Mouse (Mus musculus): Measurements from ENCODE around the gene Nipsnap1. TPM values are rescaled to one million over a fixed set of nuclear protein-coding genes. Genes with fewer than 3 reads are reported as not detected.

The Nipsnap1 gene
- polyA plus RNA-seq, 1 experiment from 2014 or later = 35.8 TPM

DNA sequence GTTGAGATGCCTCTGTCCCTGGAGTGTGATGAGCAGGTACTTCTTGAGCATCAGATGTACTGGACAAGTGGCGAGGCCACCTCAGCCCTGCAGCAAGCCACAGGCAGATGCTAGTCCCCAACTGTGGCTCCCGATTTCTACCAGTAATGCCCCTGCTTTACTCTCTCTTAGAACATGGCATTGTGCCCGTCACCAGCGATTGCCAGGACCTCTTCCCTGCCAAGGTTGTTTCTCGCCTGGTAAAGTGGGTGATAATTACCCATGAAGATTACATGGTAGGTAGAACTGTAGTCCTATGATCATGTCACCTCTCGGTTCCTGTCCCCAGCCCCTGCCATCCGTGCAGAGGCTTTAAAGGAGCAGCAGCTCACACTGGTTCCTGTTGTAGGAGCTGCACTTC lies 48.0 kb downstream of the Nipsnap1 start:
- H3K4me2 ChIP-seq = no peak overlapping the region
- H3K27me3 ChIP-seq (replicated peaks) = no peaks in the 10 kb centered on the region
- no peak overlapping the region for H3K4me3 ChIP-seq
- peaks cover 88% of the 10 kb centered on the region for H3K36me3 ChIP-seq
- no peak for ATAC-seq (ENCODE audit: insufficient number of reproducible peaks, low FRiP score)
- 81% methylated on average over 7 of the region's 7 CpGs for WGBS
- H3K27ac ChIP-seq (ENCODE audit: poor library complexity, severe bottlenecking) = no peak overlapping the region
- no peak overlapping the region for H3K9ac ChIP-seq
- peaks cover 3% of the 10 kb centered on the region; the same call in 1 of the 2 replicates for H3K4me1 ChIP-seq (replicated peaks)
- H3K9me3 ChIP-seq (replicated peaks) = no peaks in the 10 kb centered on the region

DNA sequence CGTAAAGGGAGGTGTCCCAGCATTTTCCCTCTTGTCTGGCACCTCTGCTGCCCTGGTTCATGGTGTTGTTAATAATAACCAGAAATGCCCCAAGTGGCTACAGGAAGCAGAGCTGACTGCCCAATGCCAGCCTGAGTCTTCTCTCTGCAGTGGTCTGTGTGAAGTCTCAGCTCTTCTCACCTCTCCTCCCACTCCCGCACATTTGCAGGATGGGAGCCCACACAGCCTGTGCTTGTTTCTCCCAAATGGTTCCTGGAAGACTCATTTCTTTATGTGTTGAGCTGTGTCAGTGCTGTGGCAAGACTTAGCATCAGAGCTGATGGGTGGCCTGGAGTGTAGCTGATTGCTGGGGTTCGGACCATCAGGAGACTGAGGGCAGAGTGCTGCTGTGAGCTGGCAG lies 53.5 kb downstream of the Nipsnap1 start:
- ATAC-seq (ENCODE audit: insufficient number of reproducible peaks, low FRiP score) = no peak
- Histone ChIP-seq H3K9me3 (replicated peaks) (no peaks in the 10 kb centered on the region), H3K27me3 (replicated peaks) (no peaks in the 10 kb centered on the region), H3K9ac (no peak overlapping the region), H3K4me2 (no peak overlapping the region), H3K27ac (ENCODE audit: poor library complexity, severe bottlenecking) (no peak overlapping the region), H3K36me3 (peaks cover 67% of the 10 kb centered on the region), H3K4me3 (no peak overlapping the region), H3K4me1 (replicated peaks) (peaks cover 44% of the 10 kb centered on the region)
- WGBS = 80% methylated on average over 3 of the region's 3 CpGs

- ATAC-seq (ENCODE audit: insufficient number of reproducible peaks, low FRiP score) = peak; percentile 67
- Histone ChIP-seq H3K4me2 (peak overlapping the region; percentile 8), H3K36me3 (peaks cover 30% of the 10 kb centered on the region), H3K4me1 (replicated peaks) (peaks cover 51% of the 10 kb centered on the region), H3K27ac (ENCODE audit: poor library complexity, severe bottlenecking) (peak overlapping the region; percentile 88), H3K4me3 (no peak overlapping the region), H3K27me3 (replicated peaks) (no peaks in the 10 kb centered on the region), H3K9ac (0 out of 2 replicates have a peak overlapping the region, but pooled peaks have one; percentile 26), H3K9me3 (replicated peaks) (no peaks in the 10 kb centered on the region)
- WGBS = 13% methylated on average over 1 of the region's 1 CpGs
These were observed 57.4 kb downstream of the Nipsnap1 start for GRCm38 (mm10) chr11:4931009-4931601.

GRCm38 (mm10) chr11:4936243-4936642 lies 62.5 kb downstream of the Nipsnap1 start:
- Histone ChIP-seq H3K9ac (no peak overlapping the region), H3K27ac (ENCODE audit: poor library complexity, severe bottlenecking) (no peak overlapping the region), H3K4me3 (no peak overlapping the region), H3K27me3 (replicated peaks) (no peaks in the 10 kb centered on the region), H3K9me3 (replicated peaks) (no peaks in the 10 kb centered on the region), H3K36me3 (no peaks in the 10 kb centered on the region), H3K4me2 (no peak overlapping the region), H3K4me1 (replicated peaks) (peaks cover 16% of the 10 kb centered on the region)
- no peak for ATAC-seq (ENCODE audit: insufficient number of reproducible peaks, low FRiP score)
- 82% methylated on average over 5 of the region's 5 CpGs for WGBS

Small RNAs within 50 kb of the gene (microRNA-seq; reads per million reads assigned to microRNA genes)
- not detected for gene Mir6918

Other genes with a start within 250 kb of the Nipsnap1 start
- gene Ascc2, start 236.2 kb upstream of the Nipsnap1 start, polyA plus RNA-seq (2016; fragmentation: Nextera tagmentation; extraction: Ambion mirVana) = 28.0 and 29.6 TPM in 2 replicates
- gene Uqcr10, start 169.6 kb upstream of the Nipsnap1 start, polyA plus RNA-seq (2016; fragmentation: Nextera tagmentation; extraction: Ambion mirVana) = 1,618 and 1,621 TPM in 2 replicates
- gene Zmat5, start 169.3 kb upstream of the Nipsnap1 start, polyA plus RNA-seq (2016; fragmentation: Nextera tagmentation; extraction: Ambion mirVana) = 48.1 and 53.6 TPM in 2 replicates
- gene Cabp7, start 127.2 kb upstream of the Nipsnap1 start, polyA plus RNA-seq (2016; fragmentation: Nextera tagmentation; extraction: Ambion mirVana) = 0.15 and 0.18 TPM in 2 replicates
- gene Nf2, start 24.4 kb upstream of the Nipsnap1 start, polyA plus RNA-seq (2016; fragmentation: Nextera tagmentation; extraction: Ambion mirVana) = 50.7 and 51.7 TPM in 2 replicates
- gene Thoc5, start 21.4 kb downstream of the Nipsnap1 start, polyA plus RNA-seq (2016; fragmentation: Nextera tagmentation; extraction: Ambion mirVana) = 28.8 and 29.6 TPM in 2 replicates
- 0.58 and 0.66 TPM in 2 replicates for gene Nefh, start 74.1 kb downstream of the Nipsnap1 start, polyA plus RNA-seq (2016; fragmentation: Nextera tagmentation; extraction: Ambion mirVana)
- gene Ap1b1, start 112.9 kb downstream of the Nipsnap1 start, polyA plus RNA-seq (2016; fragmentation: Nextera tagmentation; extraction: Ambion mirVana) = 51.4 and 56.4 TPM in 2 replicates
- 0.70 and 1.0 TPM in 2 replicates for gene Rasl10a, start 184.2 kb downstream of the Nipsnap1 start, polyA plus RNA-seq (2016; fragmentation: Nextera tagmentation; extraction: Ambion mirVana)
- 31.6 and 35.8 TPM in 2 replicates for gene Gas2l1, start 191.4 kb downstream of the Nipsnap1 start, polyA plus RNA-seq (2016; fragmentation: Nextera tagmentation; extraction: Ambion mirVana)
- 26.5 and 28.4 TPM in 2 replicates for gene Rhbdd3, start 225.0 kb downstream of the Nipsnap1 start, polyA plus RNA-seq (2016; fragmentation: Nextera tagmentation; extraction: Ambion mirVana)
- 475 and 499 TPM in 2 replicates for gene Ewsr1, start 225.3 kb downstream of the Nipsnap1 start, polyA plus RNA-seq (2016; fragmentation: Nextera tagmentation; extraction: Ambion mirVana)